Mouse (Mus musculus): ENCODE results near the gene 4931406P16Rik. TPM values are rescaled to one million over a fixed set of nuclear protein-coding genes. Genes with fewer than 3 reads are reported as not detected.

The 4931406P16Rik gene
- polyA plus RNA-seq, 1 experiment from 2014 or later, result 40.5 TPM

DNA sequence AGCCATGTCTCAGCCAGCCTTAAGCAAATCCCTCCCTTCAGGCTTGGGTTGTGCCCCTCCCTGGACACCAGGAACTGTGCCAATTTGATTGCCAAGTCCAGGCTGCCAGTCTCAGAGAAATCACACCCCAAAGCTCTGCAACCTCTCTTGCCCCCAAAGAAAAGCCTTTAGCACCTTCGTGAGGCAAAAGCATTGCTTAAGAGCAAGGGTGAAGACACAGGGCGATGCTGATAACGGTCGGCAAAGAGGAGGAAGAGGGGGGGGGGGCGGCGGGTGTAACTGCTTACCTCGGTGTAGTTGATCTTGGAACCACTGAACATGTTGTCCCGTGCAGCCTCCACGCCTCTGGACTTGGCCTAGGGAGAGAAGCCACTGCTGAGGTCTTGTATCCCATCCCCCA lies 84.7 kb downstream of the 4931406P16Rik start:
- peak overlapping the region; percentile 98 for H3K9ac ChIP-seq (ENCODE audit: low read length)
- ATAC-seq (ENCODE audit: insufficient number of reproducible peaks, insufficient read depth, low FRiP score, low read depth), result no peak
- H3K4me1 ChIP-seq (ENCODE audit: control insufficient read depth in 2 of 2, insufficient read depth in 2 of 2, low read length in 2 of 2), result peaks cover 27 to 55% of the 10 kb centered on the region in 2 experiments
- peak overlapping the region; percentile 87 for H3K4me2 ChIP-seq (ENCODE audit: low read length)
- peaks cover 51% of the 10 kb centered on the region for H3K36me3 ChIP-seq (ENCODE audit: control insufficient read depth, insufficient read depth, low read length)
- no peaks in the 10 kb centered on the region for H3K27me3 ChIP-seq (ENCODE audit: control insufficient read depth, insufficient read depth, low read length)
- peak overlapping the region; percentile 73 to 85 for H3K4me3 ChIP-seq (ENCODE audit: control insufficient read depth in 1 of 2, insufficient read depth in 1 of 2, low read depth in 1 of 2, low read length in 2 of 2)
- no peaks in the 10 kb centered on the region for H3K9me3 ChIP-seq (ENCODE audit: control insufficient read depth, low read length)
- 4% methylated on average over 7 of the region's 9 CpGs for WGBS
- H3K27ac ChIP-seq (replicated peaks in 1 of 2; ENCODE audit: control insufficient read depth in 1 of 2, insufficient read depth in 1 of 2, low read depth in 2 of 2, low read length in 2 of 2), result peak overlapping the region in 1 of 2 experiments; percentile 19; a peak in 1 of 4 replicates

DNA sequence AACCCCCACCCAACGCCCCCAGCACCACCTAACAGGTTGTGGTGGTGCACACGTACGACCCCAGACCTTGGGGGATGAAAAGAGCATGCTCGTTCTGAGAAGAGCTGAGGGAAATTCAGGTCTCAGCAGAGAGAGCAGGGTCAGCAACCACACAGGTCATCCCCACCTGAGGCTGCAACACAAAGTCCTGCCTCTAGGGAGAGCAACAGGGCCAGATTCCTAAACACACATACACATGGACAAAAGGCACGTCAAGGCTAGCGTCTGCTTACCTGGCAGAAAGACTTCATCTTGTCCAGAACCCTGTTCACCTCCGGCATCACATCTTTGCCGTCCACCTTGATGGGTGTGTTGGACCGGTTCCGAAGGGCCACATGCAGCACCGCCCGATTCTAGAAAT lies 86.5 kb downstream of the 4931406P16Rik start:
- 84% methylated on average over 12 of the region's 12 CpGs for WGBS
- H3K9me3 ChIP-seq (ENCODE audit: control insufficient read depth, low read length), result 0 out of 2 replicates have a peak, but pooled peaks cover 3% of the 10 kb centered on the region
- no peak for ATAC-seq (ENCODE audit: insufficient number of reproducible peaks, insufficient read depth, low FRiP score, low read depth)
- peak overlapping the region; percentile 87 for H3K4me2 ChIP-seq (ENCODE audit: low read length)
- peak overlapping the region; percentile 60; the same call in 1 of the 2 replicates for H3K9ac ChIP-seq (ENCODE audit: low read length)
- H3K4me3 ChIP-seq (ENCODE audit: control insufficient read depth in 1 of 2, insufficient read depth in 1 of 2, low read depth in 1 of 2, low read length in 2 of 2), result peak overlapping the region in 1 of 2 experiments; percentile 21; a peak in 1 of 4 replicates
- peaks cover 21 to 46% of the 10 kb centered on the region in 2 experiments for H3K4me1 ChIP-seq (ENCODE audit: control insufficient read depth in 2 of 2, insufficient read depth in 2 of 2, low read length in 2 of 2)
- no peak overlapping the region for H3K27ac ChIP-seq (replicated peaks in 1 of 2; ENCODE audit: control insufficient read depth in 1 of 2, insufficient read depth in 1 of 2, low read depth in 2 of 2, low read length in 2 of 2)
- no peaks in the 10 kb centered on the region for H3K27me3 ChIP-seq (ENCODE audit: control insufficient read depth, insufficient read depth, low read length)
- H3K36me3 ChIP-seq (ENCODE audit: control insufficient read depth, insufficient read depth, low read length), result peaks cover 69% of the 10 kb centered on the region

DNA sequence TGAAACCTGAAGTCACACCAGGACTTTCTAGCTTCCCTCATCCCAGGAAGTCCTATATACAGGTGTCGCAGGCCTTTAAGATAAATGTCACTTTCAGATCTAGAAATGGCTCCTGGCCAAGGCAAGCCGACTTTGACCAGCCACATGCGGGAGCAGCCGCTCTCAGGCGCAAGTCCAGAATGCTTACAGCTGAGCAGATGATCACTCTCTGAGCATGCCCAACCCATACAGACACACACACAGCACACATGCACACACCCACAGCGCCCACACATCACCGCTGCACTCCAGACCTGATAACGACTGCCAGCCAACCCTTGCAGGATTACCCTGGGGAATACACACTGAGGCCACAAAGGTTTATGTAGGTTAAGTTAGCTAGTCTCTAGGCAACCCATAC lies 87.3 kb downstream of the 4931406P16Rik start:
- ATAC-seq (ENCODE audit: insufficient number of reproducible peaks, insufficient read depth, low FRiP score, low read depth), result no peak
- Histone ChIP-seq H3K9me3 (ENCODE audit: control insufficient read depth, low read length) (0 out of 2 replicates have a peak, but pooled peaks cover 3% of the 10 kb centered on the region), H3K4me2 (ENCODE audit: low read length) (peak overlapping the region; percentile 87), H3K4me1 (ENCODE audit: control insufficient read depth in 2 of 2, insufficient read depth in 2 of 2, low read length in 2 of 2) (peaks cover 21 to 46% of the 10 kb centered on the region in 2 experiments), H3K9ac (ENCODE audit: low read length) (peak overlapping the region; percentile 60), H3K27me3 (ENCODE audit: control insufficient read depth, insufficient read depth, low read length) (no peaks in the 10 kb centered on the region), H3K36me3 (ENCODE audit: control insufficient read depth, insufficient read depth, low read length) (peaks cover 77% of the 10 kb centered on the region), H3K4me3 (ENCODE audit: control insufficient read depth in 1 of 2, insufficient read depth in 1 of 2, low read depth in 1 of 2, low read length in 2 of 2) (peak overlapping the region in 1 of 2 experiments; percentile 21; a peak in 2 of 4 replicates), H3K27ac (replicated peaks in 1 of 2; ENCODE audit: control insufficient read depth in 1 of 2, insufficient read depth in 1 of 2, low read depth in 2 of 2, low read length in 2 of 2) (0 out of 4 replicates have a peak overlapping the region, but pooled peaks of 1 of the 2 experiments have one; percentile 3)
- WGBS, result 25% methylated on average over 8 of the region's 8 CpGs

DNA sequence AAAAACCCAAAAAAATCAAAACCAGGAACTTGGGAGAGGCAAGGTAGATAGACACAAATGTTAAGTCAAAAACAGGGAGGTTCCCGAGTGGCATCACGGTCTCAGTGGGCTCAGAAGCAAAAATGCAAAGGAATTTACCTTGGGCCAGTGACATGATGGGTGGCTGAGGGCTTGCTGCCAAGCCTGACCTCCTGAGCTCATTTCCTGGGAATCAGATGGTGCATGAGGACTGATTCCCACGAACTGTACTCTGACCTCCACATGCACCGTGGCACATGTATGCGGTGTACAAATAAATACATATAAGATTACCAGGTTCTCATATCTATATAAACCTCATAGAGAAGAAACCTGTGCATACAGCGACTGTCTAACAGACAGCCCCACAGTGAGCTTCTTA lies 89.0 kb downstream of the 4931406P16Rik start:
- Histone ChIP-seq H3K9ac (ENCODE audit: low read length) (no peak overlapping the region), H3K27me3 (ENCODE audit: control insufficient read depth, insufficient read depth, low read length) (no peaks in the 10 kb centered on the region), H3K9me3 (ENCODE audit: control insufficient read depth, low read length) (0 out of 2 replicates have a peak, but pooled peaks cover 3% of the 10 kb centered on the region), H3K36me3 (ENCODE audit: control insufficient read depth, insufficient read depth, low read length) (peaks cover 95% of the 10 kb centered on the region), H3K4me2 (ENCODE audit: low read length) (no peak overlapping the region), H3K4me3 (ENCODE audit: control insufficient read depth in 1 of 2, insufficient read depth in 1 of 2, low read depth in 1 of 2, low read length in 2 of 2) (no peak overlapping the region), H3K4me1 (ENCODE audit: control insufficient read depth in 2 of 2, insufficient read depth in 2 of 2, low read length in 2 of 2) (peaks cover 21 to 41% of the 10 kb centered on the region in 2 experiments), H3K27ac (replicated peaks in 1 of 2; ENCODE audit: control insufficient read depth in 1 of 2, insufficient read depth in 1 of 2, low read depth in 2 of 2, low read length in 2 of 2) (no peak overlapping the region)
- WGBS, result 85% methylated on average over 6 of the region's 6 CpGs
- no peak for ATAC-seq (ENCODE audit: insufficient number of reproducible peaks, insufficient read depth, low FRiP score, low read depth)

DNA sequence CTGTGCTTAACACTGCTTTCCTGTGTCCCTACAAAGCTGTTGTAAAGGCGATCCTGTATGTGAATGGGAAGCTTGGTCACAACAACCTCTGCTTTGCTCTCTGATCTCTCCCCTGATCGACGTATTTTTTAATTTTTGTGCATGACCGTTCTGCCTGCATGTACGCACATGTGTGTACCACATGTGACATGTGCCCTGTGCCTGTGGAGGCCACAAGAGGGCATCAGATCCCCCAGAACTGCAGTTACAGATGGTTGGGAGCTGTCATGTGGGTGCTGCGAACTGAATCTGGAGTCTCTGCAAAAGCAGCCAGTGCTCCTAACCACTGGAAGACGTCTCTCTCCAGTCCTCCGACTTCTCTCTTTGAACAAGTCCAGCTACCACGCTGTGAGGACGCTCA lies 91.0 kb downstream of the 4931406P16Rik start:
- Histone ChIP-seq H3K4me2 (ENCODE audit: low read length) (no peak overlapping the region), H3K9me3 (ENCODE audit: control insufficient read depth, low read length) (0 out of 2 replicates have a peak, but pooled peaks cover 3% of the 10 kb centered on the region), H3K27me3 (ENCODE audit: control insufficient read depth, insufficient read depth, low read length) (no peaks in the 10 kb centered on the region), H3K27ac (replicated peaks in 1 of 2; ENCODE audit: control insufficient read depth in 1 of 2, insufficient read depth in 1 of 2, low read depth in 2 of 2, low read length in 2 of 2) (no peak overlapping the region), H3K36me3 (ENCODE audit: control insufficient read depth, insufficient read depth, low read length) (peaks cover 100% of the 10 kb centered on the region), H3K9ac (ENCODE audit: low read length) (no peak overlapping the region), H3K4me1 (ENCODE audit: control insufficient read depth in 2 of 2, insufficient read depth in 2 of 2, low read length in 2 of 2) (peaks cover 8 to 22% of the 10 kb centered on the region in 2 experiments; a peak in 3 of 4 replicates), H3K4me3 (ENCODE audit: control insufficient read depth in 1 of 2, insufficient read depth in 1 of 2, low read depth in 1 of 2, low read length in 2 of 2) (no peak overlapping the region)
- WGBS, result 94% methylated on average over 10 of the region's 10 CpGs
- ATAC-seq (ENCODE audit: insufficient number of reproducible peaks, insufficient read depth, low FRiP score, low read depth), result no peak

DNA sequence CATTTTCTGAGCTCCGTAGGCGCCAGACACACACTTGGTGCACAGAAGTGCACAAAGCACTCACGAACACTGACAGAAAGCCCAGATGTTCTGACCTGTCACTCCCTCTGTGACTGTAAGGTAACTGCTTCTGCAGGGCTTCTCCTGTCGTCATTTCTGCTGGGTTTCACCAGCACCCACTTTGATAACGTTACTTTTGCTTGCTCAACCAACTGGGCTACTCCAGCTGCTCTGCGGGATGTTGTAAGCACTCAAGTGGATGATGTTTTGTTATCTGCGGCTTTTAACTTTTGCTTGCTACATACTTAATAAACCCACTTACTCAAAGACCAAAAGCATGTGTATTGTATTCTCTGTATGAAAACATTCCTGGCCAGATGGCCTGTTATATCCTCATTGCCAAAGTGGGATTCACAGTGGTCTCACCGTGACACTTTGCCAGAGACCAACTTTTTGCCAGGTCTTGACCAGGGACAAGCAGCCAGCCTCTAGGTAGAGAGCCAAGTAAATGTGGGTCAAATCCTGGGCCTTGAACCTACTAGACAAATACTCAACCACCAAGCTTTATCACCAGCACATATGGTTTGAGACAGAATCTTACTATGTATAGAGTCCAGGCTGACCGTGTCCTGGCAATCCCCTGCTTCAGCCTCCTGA lies 91.6 kb downstream of the 4931406P16Rik start:
- H3K4me3 ChIP-seq (ENCODE audit: control insufficient read depth in 1 of 2, insufficient read depth in 1 of 2, low read depth in 1 of 2, low read length in 2 of 2), result no peak overlapping the region
- ATAC-seq (ENCODE audit: insufficient number of reproducible peaks, insufficient read depth, low FRiP score, low read depth), result no peak
- H3K9ac ChIP-seq (ENCODE audit: low read length), result no peak overlapping the region
- 0 out of 2 replicates have a peak, but pooled peaks cover 3% of the 10 kb centered on the region for H3K9me3 ChIP-seq (ENCODE audit: control insufficient read depth, low read length)
- H3K27ac ChIP-seq (replicated peaks in 1 of 2; ENCODE audit: control insufficient read depth in 1 of 2, insufficient read depth in 1 of 2, low read depth in 2 of 2, low read length in 2 of 2), result no peak overlapping the region
- 76% methylated on average over 9 of the region's 9 CpGs for WGBS
- peaks cover 2 to 16% of the 10 kb centered on the region in 2 experiments; a peak in 3 of 4 replicates for H3K4me1 ChIP-seq (ENCODE audit: control insufficient read depth in 2 of 2, insufficient read depth in 2 of 2, low read length in 2 of 2)
- H3K36me3 ChIP-seq (ENCODE audit: control insufficient read depth, insufficient read depth, low read length), result peaks cover 100% of the 10 kb centered on the region
- no peak overlapping the region for H3K4me2 ChIP-seq (ENCODE audit: low read length)
- H3K27me3 ChIP-seq (ENCODE audit: control insufficient read depth, insufficient read depth, low read length), result no peaks in the 10 kb centered on the region

DNA sequence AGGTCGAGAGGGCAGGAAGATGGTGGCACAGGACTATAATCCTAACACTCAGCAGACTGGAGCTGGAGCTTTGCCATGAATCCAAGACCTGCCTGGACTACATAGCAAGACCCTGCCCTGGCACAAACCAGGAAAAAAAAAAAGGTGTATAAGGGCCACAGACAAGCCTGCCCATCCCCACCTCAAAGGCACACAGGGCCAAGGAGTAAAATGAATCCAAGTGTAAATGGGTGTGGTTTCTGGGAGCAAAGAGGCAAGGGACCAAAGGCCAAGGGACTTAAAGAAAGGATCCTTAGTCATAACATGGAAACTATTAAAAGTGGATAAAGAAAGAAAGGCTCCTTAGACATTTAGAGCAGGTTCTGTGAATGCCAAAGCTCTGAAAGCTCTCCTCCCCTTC lies 94.9 kb downstream of the 4931406P16Rik start:
- Histone ChIP-seq H3K4me3 (ENCODE audit: control insufficient read depth in 1 of 2, insufficient read depth in 1 of 2, low read depth in 1 of 2, low read length in 2 of 2) (no peak overlapping the region), H3K9me3 (ENCODE audit: control insufficient read depth, low read length) (0 out of 2 replicates have a peak, but pooled peaks cover 3% of the 10 kb centered on the region), H3K36me3 (ENCODE audit: control insufficient read depth, insufficient read depth, low read length) (peaks cover 100% of the 10 kb centered on the region), H3K4me2 (ENCODE audit: low read length) (no peak overlapping the region), H3K27ac (replicated peaks in 1 of 2; ENCODE audit: control insufficient read depth in 1 of 2, insufficient read depth in 1 of 2, low read depth in 2 of 2, low read length in 2 of 2) (no peak overlapping the region), H3K4me1 (ENCODE audit: control insufficient read depth in 2 of 2, insufficient read depth in 2 of 2, low read length in 2 of 2) (no peaks in the 10 kb centered on the region), H3K9ac (ENCODE audit: low read length) (no peak overlapping the region), H3K27me3 (ENCODE audit: control insufficient read depth, insufficient read depth, low read length) (no peaks in the 10 kb centered on the region)
- 76% methylated on average over 1 of the region's 1 CpGs for WGBS
- no peak for ATAC-seq (ENCODE audit: insufficient number of reproducible peaks, insufficient read depth, low FRiP score, low read depth)
